Mouse (Mus musculus): ENCODE results near the gene Kif5c.
A peak's percentile ranks its signal among the peaks of the same experiment; 100 is the strongest.

The Kif5c gene

DNA sequence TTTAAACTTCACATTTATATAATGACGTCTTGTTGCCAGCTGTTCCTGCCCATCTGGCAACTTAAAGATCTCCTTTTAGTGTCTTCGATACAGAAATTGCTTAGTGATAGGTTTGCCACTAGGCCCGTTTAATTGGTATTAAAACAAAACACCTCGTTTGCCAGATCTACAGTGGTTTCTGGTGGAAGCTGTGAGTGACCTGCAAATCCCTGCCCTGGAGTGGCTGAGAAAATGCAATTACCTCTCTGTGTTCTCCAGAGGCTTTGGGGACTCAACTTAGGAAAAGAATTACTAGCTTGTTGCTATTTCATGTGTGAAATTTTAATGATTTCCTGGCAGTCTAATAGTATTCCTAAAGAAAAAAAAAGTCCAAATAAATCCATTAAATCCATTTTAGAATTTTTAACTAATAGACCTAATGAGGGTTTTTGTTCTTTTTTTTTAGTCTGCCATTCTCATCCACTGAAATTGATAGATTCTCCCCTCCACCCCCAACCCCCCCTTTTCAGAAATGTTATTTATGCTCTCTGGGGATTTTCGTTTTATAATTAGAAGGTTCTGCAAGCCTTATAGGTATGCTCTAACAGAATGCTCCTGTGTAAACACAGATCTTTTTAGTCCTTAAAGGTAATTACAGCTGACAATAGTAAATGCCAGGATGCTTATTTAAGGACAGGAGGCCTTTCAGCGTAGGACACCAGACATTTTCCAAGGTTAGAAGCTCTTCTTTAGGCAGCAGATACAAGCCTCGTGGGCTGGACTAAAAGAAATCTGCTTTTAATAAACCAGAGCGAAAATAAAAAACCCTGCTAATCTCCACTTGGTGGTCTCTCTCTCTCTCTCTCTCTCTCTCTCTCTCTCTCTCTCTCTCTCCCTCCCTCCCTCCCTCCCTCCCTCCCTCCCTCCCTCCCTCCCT lies 100.1 kb downstream of the Kif5c start:
- no peak for DNase-seq (ENCODE audit: low read depth in 2 of 2, low spot score in 2 of 2)

DNA sequence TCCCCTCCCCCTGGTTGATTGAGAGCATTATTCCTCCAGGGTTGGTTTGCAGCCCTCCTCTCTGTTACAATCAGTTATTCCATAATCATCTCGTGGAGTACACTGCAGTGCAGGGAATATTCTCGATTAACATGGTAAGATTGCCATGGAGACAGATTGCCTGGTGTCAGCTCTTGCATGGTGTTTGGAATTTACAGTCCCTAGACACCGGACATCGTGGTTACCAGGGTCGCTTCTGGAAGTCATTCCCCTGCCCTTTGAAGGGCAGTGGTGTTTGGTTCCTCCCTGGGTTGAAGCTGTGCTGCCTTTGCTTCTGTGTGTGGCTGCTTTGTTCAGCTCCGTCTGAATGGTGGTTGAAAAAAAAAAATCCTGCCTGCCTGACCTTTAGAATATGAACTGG lies 100.8 kb downstream of the Kif5c start:
- no peak for DNase-seq (ENCODE audit: low read depth in 2 of 2, low spot score in 2 of 2)

DNA sequence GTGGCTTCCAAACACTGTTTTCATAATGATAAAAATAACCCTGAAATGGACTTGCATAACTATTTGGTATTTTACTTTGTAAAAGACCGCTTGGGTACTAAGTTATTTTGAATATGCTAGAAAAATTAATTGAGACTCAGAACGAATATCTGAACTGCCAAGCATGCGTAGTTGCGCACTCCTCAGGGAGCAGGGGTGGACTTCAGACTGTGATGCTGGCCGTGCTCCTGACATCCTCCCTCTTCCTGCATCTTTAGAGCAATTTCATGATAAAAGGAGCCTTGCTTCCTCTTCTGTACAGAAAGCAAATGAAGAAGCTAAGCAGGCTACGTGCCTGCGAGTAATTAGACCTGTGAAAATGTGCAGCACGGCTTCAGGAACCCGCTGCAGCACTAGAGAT lies 101.2 kb downstream of the Kif5c start:
- no peak for DNase-seq (ENCODE audit: low read depth in 2 of 2, low spot score in 2 of 2)

DNA sequence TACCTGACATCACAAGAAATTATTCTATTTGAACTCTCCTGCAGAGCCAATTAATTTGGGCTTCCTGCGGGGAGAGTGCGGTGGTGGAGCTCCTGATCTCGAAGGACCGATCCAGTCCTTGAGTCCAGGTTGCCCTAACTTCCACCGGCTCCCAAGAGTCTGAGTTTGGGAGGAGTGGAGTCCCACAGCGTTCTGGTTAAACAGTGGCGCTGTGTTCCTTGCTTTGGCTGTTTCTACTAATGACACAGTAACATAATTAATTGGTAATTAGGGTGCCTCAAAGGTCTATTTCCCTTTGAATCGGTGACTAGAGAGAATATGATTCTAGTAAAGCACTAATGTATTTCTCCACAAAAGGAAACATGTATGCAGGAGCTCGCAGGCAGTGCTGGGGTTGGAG lies 103.2 kb downstream of the Kif5c start:
- DNase-seq (ENCODE audit: low read depth in 2 of 2, low spot score in 2 of 2): no peak

DNA sequence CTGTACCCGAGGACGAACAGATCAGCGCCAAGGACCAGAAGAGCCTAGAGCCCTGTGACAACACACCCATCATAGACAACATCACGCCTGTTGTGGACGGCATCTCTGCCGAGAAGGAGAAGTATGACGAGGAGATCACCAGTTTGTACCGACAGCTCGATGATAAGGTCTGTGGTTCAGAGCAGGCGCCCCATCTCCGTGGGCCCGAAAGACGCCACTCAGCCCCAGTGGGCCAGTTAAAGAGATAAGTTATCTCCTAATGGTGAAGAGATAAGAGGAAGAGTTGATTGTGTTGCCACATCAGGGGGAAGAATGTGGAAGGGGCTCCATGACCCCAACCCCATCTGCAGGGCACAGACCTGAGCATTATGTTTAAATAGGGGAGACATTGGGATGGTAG lies 103.9 kb downstream of the Kif5c start:
- no peak for DNase-seq (ENCODE audit: low read depth in 2 of 2, low spot score in 2 of 2)

DNA sequence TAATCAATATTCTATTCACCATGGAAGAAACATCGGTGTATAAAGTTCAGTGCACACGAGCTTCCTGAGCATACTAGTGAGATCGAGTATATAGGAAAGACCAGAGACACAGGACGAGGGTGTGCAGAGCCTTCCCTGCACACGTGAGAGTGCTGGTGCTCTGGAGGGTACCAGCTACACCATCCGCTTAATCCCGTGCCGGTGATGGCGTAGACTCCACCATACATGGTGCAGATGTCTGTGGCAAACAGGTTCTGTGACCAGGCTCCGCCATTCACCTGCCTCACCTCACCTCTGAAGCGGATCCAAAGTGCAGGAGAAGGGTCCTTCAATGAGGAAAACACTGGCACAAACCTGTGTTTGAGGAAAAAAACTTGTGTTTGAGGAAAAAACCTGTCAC lies 107.6 kb downstream of the Kif5c start:
- no peak for DNase-seq (ENCODE audit: low read depth in 2 of 2, low spot score in 2 of 2)

DNA sequence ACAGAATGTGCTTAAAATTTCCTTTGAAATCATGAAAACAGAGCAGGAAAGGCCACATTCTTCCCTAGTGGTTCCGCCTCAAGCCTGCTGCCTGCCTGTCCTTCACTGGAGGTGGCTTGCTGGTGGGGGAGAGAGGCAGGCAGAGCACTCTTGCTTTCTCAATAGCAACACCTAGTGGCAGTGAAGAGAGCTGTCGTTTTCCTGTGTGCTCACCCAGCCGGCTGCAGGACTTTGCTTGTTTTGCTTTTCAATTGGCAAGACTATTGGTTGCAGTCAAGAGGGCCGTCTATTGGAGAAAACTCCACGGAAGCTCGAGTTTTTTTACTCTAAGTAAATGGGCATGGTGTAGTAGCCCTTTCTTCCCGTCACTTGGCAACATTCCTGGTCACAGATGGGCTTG lies 108.1 kb downstream of the Kif5c start:
- peak; percentile 9 to 33 for DNase-seq (ENCODE audit: low read depth in 2 of 2, low spot score in 2 of 2)

DNA sequence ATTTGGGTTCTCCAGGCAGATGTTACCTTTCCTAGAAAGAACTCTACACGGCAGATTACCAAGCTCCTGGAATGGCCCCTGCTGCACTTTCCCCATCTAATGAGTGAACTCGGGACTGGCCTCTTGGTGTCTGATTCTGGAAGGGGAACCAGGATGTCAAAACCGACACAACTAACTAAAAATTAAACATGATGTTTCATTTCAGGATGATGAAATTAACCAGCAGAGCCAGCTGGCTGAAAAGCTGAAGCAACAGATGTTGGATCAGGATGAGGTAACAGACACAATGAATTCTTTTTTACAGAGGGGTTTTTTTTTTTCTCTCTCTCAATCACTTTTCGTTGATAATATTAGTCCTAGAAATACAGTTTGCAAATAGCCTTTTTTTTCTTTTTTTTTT lies 108.6 kb downstream of the Kif5c start:
- no peak for DNase-seq (ENCODE audit: low read depth in 2 of 2, low spot score in 2 of 2)

DNA sequence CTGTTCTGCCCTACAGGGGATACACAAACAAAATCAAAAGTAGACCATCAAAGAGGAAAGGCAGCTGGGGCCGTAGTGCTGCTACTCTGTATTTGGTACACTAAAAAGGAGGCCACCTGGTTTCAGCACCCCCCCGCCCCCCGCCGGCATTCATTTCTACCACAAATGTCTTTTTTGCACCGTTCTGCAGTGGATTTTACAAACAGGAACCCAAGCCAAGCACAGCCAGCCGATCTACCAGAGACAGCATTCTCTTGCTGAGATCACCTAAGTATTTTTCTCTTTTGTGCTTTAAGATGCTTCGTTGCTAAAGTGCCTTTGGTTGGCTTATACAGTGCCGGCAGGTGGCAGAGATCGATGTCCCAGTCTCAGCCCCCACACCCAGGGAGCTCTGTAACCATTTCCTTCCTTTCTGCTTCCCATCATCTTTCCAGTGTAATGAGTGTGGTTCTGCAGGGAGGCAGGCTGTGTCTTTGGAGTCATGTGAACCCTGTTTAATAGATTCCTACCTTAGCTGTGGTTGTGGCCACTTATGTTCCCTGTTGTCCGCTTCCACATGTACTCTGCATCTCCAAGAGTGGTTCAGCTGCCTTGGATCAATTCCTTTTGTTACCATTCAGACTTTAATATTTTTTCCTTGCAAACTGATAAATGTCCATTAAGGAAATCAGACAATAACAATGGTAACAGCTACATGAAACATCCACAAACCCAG lies 110.0 kb downstream of the Kif5c start:
- DNase-seq (ENCODE audit: low read depth in 2 of 2, low spot score in 2 of 2): no peak

DNA sequence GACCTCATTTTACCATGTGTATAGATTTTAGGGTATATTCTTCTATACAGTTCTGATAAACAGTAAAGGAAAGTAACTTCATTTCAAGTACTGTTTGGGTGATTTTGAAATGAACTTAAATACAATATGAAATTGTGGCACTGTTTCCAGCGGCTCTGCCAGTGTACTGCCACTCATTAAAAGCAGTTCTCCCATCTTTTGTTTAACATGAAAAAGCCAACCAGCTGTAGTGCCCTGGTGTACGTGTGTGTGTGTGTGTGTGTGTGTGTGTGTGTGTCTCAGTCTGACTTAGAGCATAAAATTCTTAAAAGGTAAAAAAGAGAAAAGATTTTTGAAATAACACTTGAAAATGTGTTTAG lies 110.5 kb downstream of the Kif5c start:
- DNase-seq (ENCODE audit: low read depth in 2 of 2, low spot score in 2 of 2): no peak

DNA sequence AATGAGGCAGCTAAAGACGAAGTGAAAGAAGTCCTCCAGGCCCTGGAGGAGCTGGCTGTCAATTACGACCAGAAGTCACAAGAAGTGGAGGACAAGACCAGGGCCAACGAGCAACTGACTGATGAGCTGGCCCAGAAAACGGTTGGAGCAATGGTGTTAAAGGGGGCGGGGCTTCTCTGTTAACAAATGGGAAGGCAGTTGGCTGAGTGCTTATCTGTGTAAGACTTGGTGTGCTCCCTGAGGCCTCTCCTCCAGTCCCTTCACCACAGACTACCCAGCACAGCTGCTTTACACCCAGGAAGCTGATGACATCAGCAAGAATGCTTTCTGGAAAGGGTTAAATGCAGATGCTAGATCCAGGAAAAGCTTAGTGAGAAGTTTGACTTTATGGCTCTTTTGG lies 111.1 kb downstream of the Kif5c start:
- DNase-seq (ENCODE audit: low read depth in 2 of 2, low spot score in 2 of 2): no peak

DNA sequence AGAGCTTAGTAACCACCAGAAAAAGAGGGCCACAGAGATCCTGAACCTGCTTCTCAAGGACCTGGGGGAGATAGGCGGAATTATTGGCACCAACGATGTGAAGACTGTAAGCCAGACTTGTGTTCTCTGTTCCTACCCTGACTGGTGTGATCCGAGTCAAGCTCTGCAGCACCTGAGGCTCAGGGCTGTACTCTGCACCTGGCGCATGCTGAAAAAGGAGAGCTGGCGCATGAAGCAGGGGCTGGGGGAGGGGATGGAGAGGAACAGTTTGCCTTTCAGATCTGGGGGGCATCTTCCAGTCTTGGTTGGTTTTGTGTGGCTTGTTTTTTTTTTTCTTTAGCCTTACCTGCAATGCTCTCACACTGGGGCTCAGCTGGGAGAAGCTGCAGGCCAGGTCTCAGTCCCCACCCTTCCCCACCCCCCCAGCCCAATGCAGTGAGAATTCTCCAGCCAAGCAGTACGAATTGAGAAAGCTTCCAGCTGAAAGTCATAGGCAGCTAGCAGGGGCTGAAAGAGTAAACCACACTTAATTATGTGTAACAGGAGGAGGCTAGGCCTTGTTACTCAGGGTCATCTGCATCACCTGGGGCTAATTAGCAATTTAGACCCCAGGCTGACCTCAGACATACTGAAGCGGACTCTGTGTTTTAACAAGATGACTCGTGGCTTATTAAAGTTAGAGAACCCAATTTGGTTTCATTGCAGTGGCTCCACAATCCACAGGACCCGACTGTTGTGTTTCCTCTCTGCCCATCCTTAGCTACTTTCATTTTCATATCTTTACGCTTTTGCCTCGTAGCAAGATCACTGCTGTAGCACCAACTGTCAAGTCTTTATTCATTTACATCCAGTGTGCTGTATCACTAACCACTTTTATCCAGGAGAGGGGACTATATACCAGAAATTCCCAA lies 113.9 kb downstream of the Kif5c start:
- peak; percentile 6 to 24 for DNase-seq (ENCODE audit: low read depth in 2 of 2, low spot score in 2 of 2)

DNA sequence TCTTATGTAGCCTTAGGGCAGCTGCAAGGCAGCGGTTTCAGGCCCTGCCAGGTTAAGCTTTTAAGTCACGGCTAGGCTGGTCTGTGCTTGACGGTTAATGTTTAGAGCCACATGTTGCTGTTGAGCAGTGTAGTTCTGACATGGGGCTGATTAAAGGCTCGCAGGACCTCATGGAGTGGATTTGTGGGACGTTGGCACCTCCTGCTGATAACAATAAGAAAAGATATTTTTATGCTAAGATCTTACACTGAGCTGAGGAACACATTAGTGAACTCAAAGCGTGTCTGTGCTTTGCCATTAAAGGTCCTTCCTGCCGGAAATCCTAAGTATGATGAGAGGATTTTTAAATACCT lies 114.5 kb downstream of the Kif5c start:
- peak in 1 of 2 experiments; percentile 9 for DNase-seq (ENCODE audit: low read depth in 2 of 2, low spot score in 2 of 2)

DNA sequence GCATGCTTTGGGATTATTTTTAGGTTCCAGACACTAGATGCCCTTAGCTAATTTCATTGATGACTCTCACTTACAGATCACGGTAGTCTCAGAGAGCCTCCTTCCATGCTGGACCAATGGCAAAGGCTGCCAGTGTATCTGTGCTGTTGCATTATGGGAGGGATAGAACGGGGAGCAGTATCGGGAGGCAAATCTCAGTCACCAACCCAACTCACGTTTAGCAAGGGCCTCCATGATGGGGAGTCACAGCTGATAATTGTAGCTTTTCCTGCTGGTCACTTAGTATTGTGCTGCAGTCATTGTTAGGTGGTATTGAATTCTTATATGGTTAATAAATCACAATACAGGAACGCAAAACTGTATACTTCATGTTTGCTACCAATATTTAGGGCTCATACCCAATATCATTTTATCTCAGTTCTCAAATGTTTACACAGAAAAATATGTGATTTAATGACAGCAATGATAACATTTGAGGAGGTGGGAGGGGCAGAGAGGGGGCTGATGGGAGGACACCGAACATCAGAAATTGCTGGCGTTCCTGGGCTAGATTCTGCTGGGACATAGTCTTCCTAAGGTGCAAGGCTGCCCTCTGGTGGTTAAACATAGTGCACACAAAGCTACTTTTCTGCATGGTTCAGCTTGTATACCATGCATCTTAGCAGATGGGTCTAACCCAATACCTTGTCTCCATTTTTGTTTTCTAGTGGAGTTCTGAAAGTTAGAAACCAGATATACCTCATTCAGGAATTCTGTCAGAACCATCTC lies 115.1 kb downstream of the Kif5c start:
- DNase-seq (ENCODE audit: low read depth in 2 of 2, low spot score in 2 of 2): peak; percentile 66 to 78

DNA sequence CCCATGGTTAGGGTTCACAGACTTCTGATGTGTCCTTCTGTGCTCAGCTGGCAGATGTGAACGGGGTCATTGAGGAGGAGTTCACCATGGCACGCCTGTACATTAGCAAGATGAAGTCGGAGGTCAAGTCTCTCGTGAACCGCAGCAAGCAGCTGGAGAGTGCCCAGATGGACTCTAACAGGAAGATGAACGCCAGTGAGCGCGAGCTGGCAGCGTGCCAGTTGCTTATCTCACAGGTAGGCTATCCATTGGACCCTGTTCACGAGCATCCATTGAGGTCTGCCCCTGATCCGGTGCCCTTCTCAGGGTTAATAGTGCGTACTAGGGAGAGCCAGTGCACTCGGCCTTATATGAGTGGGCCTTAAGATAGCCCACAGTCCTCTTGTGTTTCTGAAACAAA lies 116.3 kb downstream of the Kif5c start:
- DNase-seq (ENCODE audit: low read depth in 2 of 2, low spot score in 2 of 2): no peak

DNA sequence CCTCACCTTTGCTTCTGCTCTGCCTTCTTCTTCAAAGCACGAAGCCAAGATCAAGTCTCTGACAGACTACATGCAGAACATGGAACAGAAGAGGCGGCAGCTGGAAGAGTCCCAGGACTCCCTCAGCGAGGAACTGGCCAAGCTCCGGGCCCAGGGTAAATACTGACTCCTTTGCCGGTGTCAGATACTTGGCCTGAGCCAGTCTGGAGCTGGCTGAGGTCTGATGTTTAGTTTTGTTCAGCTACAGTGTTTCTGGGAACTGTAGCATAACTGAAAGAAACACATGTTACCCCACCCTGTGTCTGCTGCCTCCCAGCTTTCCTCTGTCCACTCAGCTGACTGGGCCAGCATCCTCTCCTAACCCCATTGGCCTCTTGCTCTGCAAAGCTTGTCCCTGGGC lies 119.9 kb downstream of the Kif5c start:
- DNase-seq (ENCODE audit: low read depth in 2 of 2, low spot score in 2 of 2): no peak

DNA sequence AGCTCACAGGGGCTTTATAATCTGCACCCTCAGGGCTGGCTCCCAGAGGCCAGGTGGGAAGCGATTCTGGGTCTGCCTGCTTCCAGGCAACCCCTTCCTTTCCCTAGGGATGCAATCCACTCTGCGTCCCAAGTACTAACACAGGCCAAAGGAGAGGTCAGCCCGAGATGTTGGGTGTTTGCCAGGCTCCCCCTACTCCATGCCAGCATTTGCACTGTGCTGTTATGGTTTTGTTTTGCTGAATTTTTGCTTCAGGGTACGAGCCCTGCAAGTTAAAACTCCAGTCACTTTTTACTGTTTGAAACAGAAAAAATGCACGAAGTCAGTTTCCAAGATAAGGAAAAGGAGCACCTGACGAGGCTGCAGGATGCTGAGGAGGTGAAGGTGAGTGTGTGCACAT lies 121.9 kb downstream of the Kif5c start:
- DNase-seq (ENCODE audit: low read depth in 2 of 2, low spot score in 2 of 2): no peak

DNA sequence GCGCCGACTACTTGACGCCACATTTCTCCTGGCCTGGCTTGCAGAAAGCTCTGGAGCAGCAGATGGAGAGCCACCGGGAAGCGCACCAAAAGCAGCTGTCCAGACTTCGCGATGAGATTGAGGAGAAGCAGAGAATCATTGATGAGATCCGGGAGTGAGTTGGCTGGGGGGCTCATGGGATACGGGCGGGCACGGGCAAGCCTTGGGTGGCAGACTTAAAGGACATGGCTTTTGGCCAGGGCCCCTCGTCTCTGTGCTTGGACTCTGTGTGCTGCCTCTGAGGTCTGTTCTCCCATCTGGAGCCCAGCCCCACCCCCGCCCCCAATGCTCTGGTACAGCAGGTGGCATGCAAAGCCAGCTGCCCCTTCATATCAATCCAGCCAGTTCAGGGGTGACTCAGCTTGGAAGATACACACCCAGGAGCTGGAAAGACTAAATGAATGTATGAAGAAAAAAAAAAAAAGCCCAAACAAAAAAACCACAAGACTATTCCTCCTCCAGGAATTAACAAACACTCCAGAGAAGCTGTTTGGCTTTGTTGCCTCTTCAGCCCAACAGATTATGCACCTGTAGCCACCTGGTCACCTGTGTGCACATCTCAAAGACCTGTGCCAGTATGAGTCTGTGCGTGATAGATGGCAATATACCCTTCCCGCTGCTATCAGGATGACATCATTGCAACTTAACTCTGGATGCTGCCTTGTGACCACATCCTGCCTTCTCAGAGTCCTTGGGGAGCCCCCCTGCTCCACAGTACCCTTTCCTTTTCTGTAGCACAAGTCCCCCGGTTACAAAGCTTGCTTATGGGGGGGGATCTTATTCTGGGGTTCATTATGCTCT lies 123.0 kb downstream of the Kif5c start:
- DNase-seq (ENCODE audit: low read depth in 2 of 2, low spot score in 2 of 2): peak in 1 of 2 experiments; percentile 16

DNA sequence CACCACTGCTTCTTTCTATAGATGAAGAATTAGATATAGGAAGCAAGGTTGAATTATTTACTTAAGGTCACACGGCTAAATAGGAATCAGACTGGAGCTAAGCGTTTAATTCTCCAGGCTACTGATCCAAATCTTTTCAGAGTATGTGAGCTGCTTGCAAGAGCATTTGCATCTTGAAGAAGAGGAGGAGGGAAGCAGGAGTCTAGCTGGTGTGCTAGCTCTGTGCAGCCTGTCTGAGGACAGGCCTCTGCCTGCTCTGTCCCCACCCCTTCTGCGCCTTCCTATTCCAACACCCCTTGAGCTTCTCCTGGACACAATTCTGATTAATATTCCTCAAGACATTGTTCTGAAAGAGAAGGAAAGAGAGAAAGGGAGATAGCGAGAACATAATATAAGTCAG lies 123.8 kb downstream of the Kif5c start:
- no peak for DNase-seq (ENCODE audit: low read depth in 2 of 2, low spot score in 2 of 2)

DNA sequence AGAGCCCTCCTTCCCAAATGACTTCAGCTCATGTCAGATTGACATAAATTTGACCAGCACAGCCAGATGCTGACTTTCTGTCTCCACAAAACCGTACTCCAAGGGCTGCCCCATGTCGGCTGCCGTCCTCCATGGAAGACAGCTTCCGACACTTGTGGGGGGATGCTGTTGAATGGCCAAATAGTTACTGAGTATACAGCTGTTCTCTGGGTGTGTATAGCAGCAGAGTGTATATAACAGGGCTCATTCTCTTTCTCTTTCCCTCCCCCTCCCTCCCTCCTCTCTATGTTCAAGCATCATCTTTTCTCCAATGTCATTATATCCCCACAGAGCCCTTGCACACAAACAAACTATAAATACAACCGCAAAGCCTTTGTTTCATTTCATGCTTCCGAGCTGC lies 124.7 kb downstream of the Kif5c start:
- no peak for DNase-seq (ENCODE audit: low read depth in 2 of 2, low spot score in 2 of 2)
